Mouse (Mus musculus) embryonic fibroblast, embryonic 13.5 days (primary cell): ENCODE measurements at regions not wholly inside any gene's neighbourhood (a gene's known extent, or its start where the extent isn't known, plus 50 kb on each side); places are given as distances from the start of the nearest gene placed in this dataset.

Experiments used
- H3K27ac ChIP-seq: 2 replicates; pipeline ENCODE4 v1.5.1; 2012; ENCODE audit warnings: low read length, control low read depth, inconsistent platforms; ENCODE audit not compliant: insufficient read depth
- H3K4me1 ChIP-seq: 2 replicates; pipeline ENCODE4 v1.6.1; 2011; ENCODE audit warnings: low read length; ENCODE audit not compliant: control insufficient read depth, insufficient read depth
- H3K4me3 ChIP-seq: 2 replicates; pipeline ENCODE4 v1.5.1; 2011; ENCODE audit warnings: mild to moderate bottlenecking, control low read depth, low read length; ENCODE audit not compliant: insufficient read depth
- CTCF ChIP-seq: IDR thresholded peaks from 2 replicates; pipeline ENCODE4 v1.5.1; 2011; ENCODE audit warnings: mild to moderate bottlenecking, control low read depth, low read length, moderate library complexity, borderline replicate concordance; ENCODE audit not compliant: insufficient read depth
- POLR2A ChIP-seq: IDR thresholded peaks from 2 replicates; pipeline ENCODE4 v1.6.1; 2011; ENCODE audit warnings: low read depth, mild to moderate bottlenecking, control low read depth, low read length, moderate library complexity

DNA sequence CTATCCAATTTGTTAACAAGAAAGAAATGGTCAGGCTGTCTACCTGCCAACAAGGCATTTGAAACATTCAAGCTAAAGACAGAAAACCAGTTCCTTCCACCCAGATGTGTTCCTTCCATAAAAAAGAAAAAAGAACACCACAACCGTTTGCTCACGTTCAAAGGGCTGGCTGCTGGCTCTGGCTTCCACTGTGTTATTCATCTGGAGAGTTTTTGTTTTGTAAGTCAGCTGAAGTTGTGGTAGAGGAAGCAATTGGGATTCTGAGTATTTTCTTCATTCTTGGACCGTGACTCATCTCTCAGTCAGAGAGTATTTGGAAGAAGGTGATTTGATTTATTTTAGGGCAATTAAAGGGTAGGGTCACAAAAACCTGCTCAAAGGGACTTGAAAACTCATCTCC lies 203.2 kb upstream of the Klf4 start:
- Histone ChIP-seq H3K4me3 (no peak overlapping the region), H3K4me1 (peaks cover 26% of the 10 kb centered on the region), H3K27ac (peak overlapping the region; percentile 86)
- TF ChIP-seq CTCF, result no peak
- TF ChIP-seq POLR2A, result no peak

DNA sequence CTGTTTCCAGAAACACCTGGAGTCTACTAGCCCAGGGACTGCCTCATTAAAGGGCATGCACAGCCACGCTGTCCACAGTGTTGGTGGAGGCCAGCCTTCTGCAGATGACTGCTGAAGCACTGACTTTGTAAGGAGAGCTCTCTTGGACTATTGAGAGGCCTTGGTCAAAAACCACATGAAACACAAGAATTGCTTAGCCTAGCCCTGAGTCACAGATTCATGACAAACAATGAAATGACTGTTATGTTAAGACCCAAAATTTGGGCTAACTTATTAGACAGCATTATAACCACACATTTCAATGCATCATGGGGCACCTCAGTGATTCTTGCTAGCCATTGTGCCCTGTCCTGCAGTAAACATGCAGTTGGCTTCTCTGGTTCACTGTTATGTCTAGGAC lies 202.1 kb upstream of the Klf4 start:
- TF ChIP-seq POLR2A (no peak), CTCF (no peak)
- Histone ChIP-seq H3K4me3 (no peak overlapping the region), H3K4me1 (peaks cover 29% of the 10 kb centered on the region), H3K27ac (peak overlapping the region; percentile 87)

DNA sequence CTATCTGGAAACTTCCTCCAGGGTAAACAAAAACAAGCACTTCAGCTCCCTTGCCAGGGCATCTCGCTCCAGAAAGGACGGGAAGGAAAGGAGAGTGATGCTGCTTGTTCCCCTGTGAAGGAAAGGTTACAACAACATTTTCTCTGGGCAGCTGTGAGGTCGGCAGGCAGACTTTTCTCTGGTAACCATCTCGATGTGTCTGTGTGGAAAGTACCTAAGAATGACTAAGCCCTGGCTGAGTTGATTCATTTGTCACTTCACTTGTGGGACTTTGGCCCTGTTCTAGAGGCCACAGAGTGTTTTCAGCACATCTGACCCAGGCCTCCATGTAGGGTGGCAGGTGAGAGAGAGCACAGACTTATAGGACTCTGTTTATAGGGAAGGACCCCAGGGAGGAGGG lies 201.0 kb upstream of the Klf4 start:
- TF ChIP-seq POLR2A (no peak), CTCF (no peak)
- Histone ChIP-seq H3K4me3 (no peak overlapping the region), H3K4me1 (peaks cover 29% of the 10 kb centered on the region), H3K27ac (peak overlapping the region; percentile 87; the same call in 1 of the 2 replicates)

- Histone ChIP-seq H3K4me3 (no peak overlapping the region), H3K4me1 (peaks cover 29% of the 10 kb centered on the region), H3K27ac (peak overlapping the region; percentile 87)
- TF ChIP-seq CTCF (no peak), POLR2A (no peak)
Observed at GRCm38 (mm10) chr4:55732006-55732405, 199.7 kb upstream of the Klf4 start.

GRCm38 (mm10) chr4:55730266-55730665 lies 198.0 kb upstream of the Klf4 start:
- Histone ChIP-seq H3K4me3 (no peak overlapping the region), H3K27ac (peak overlapping the region; percentile 70), H3K4me1 (peaks cover 24% of the 10 kb centered on the region)
- TF ChIP-seq POLR2A (peak; percentile 33; the same call in 1 of the 2 replicates), CTCF (no peak)

DNA sequence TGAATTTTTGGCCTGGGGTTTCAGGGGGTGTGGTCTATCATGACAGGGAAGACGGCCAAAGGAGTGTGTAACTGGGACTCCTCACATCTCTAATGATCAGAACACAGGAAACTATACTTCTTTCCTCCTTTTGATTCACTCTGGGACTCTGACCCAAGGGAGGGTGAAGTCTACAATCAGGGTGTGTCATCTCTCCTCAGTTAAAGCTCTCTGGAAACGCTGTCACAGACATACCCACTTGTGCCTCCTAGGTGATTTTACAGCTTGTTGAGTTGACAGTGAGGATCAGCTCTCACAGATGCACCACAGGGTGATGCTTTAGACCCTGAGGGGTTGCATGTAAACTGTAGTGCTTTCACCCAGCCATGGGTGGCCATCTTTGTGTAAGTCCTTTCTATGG lies 194.9 kb upstream of the Klf4 start:
- H3K4me3 ChIP-seq, result no peak overlapping the region
- TF ChIP-seq POLR2A (no peak), CTCF (no peak)
- H3K4me1 ChIP-seq, result 0 out of 2 replicates have a peak, but pooled peaks cover 9% of the 10 kb centered on the region
- H3K27ac ChIP-seq, result no peak overlapping the region

- H3K4me3 ChIP-seq, result no peak overlapping the region
- H3K27ac ChIP-seq, result no peak overlapping the region
- TF ChIP-seq CTCF, result no peak
- TF ChIP-seq POLR2A, result no peak
- H3K4me1 ChIP-seq, result 0 out of 2 replicates have a peak, but pooled peaks cover 9% of the 10 kb centered on the region
Observed at GRCm38 (mm10) chr4:55726081-55726480, 193.8 kb upstream of the Klf4 start.

GRCm38 (mm10) chr4:55724286-55724685 lies 192.0 kb upstream of the Klf4 start:
- 0 out of 2 replicates have a peak, but pooled peaks cover 4% of the 10 kb centered on the region for H3K4me1 ChIP-seq
- H3K4me3 ChIP-seq, result no peak overlapping the region
- TF ChIP-seq POLR2A, result no peak
- no peak for TF ChIP-seq CTCF
- H3K27ac ChIP-seq, result no peak overlapping the region

GRCm38 (mm10) chr4:55723124-55723523 lies 190.9 kb upstream of the Klf4 start:
- H3K27ac ChIP-seq, result no peak overlapping the region
- H3K4me3 ChIP-seq, result no peak overlapping the region
- 0 out of 2 replicates have a peak, but pooled peaks cover 4% of the 10 kb centered on the region for H3K4me1 ChIP-seq
- TF ChIP-seq POLR2A (no peak), CTCF (no peak)

GRCm38 (mm10) chr4:55722388-55722787 lies 190.1 kb upstream of the Klf4 start:
- H3K4me1 ChIP-seq, result 0 out of 2 replicates have a peak, but pooled peaks cover 6% of the 10 kb centered on the region
- H3K4me3 ChIP-seq, result no peak overlapping the region
- peak overlapping the region; percentile 67 for H3K27ac ChIP-seq
- TF ChIP-seq POLR2A, result no peak
- TF ChIP-seq CTCF, result no peak

- H3K4me1 ChIP-seq, result 0 out of 2 replicates have a peak, but pooled peaks cover 6% of the 10 kb centered on the region
- TF ChIP-seq CTCF (no peak), POLR2A (no peak)
- H3K4me3 ChIP-seq, result no peak overlapping the region
- H3K27ac ChIP-seq, result peak overlapping the region; percentile 88
Observed at GRCm38 (mm10) chr4:55721834-55722233, 189.6 kb upstream of the Klf4 start.
